Mouse (Mus musculus): ENCODE measurements at regions not wholly inside any gene's neighbourhood (a gene's known extent, or its start where the extent isn't known, plus 50 kb on each side); places are given as distances from the start of the nearest gene placed in this dataset.

DNA sequence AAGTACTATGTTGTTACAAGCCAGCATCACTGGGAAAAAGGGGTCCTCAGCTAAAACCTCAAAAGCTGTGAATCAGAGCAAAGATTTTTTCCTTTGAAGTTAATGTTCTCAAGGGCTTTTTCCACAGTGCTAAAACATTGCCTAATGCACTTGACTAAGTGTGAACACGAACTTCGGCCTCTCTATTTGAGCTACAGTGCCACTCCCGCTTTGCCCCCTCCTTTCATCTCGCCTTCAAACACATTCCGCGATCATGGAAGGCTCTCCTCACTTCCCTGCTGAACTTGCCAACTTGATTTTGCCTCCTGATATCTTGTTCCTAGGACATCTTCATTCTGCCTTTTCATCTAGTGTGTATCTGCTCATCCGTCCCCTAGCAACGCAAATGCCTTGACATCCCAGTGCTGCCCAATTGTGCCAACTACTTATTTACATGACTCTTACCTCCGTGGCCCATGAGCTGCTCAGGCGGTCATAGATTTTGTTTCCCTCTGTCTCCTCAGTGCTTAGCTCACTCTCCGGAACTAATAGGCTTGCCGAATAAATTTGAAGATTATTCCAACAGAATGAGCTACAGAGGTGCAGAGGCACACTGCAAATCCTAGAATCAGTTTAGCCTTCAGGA, 116.6 kb upstream of the Kcnip4 start:
- Histone ChIP-seq H3K36me3 (ENCODE audit: control insufficient read depth in 1 of 2, insufficient read depth in 2 of 2, low read length in 2 of 2) (no peaks in the 10 kb centered on the region), H3K4me1 (ENCODE audit: control insufficient read depth in 1 of 2, insufficient read depth in 2 of 2, low read length in 2 of 2) (no peaks in the 10 kb centered on the region), H3K79me2 (ENCODE audit: control insufficient read depth, insufficient read depth, low read length, poor library complexity) (no peaks in the 10 kb centered on the region), H3K27me3 (ENCODE audit: control insufficient read depth in 1 of 2, insufficient read depth in 2 of 2, low read length in 2 of 2) (no peaks in the 10 kb centered on the region), H3K9ac (ENCODE audit: control insufficient read depth, low read depth, low read length, poor library complexity, severe bottlenecking) (no peak overlapping the region), H3K9me3 (replicated peaks; ENCODE audit: insufficient read depth, low read length) (no peaks in the 10 kb centered on the region), H3K27ac (ENCODE audit: control insufficient read depth, low read depth, low read length) (no peak overlapping the region), H3K4me3 (ENCODE audit: control insufficient read depth in 1 of 2, insufficient read depth in 1 of 2, low read depth in 2 of 2, low read length in 2 of 2) (no peak overlapping the region)
- TF ChIP-seq ZKSCAN1 (IDR thresholded peaks at IDR 0.05; ENCODE audit: low read depth, low read length) (no peak), RCOR1 (IDR thresholded peaks at IDR 0.05; ENCODE audit: low read depth, low read length) (no peak), UBTF (IDR thresholded peaks at IDR 0.05; ENCODE audit: borderline replicate concordance, insufficient read depth, low read depth, low read length) (no peak), NRF1 (IDR thresholded peaks at IDR 0.05; ENCODE audit: insufficient read depth, low read depth, low read length, poor library complexity, severe bottlenecking) (no peak)
- no peak for DNase-seq (ENCODE audit: low read depth, low spot score)

DNA sequence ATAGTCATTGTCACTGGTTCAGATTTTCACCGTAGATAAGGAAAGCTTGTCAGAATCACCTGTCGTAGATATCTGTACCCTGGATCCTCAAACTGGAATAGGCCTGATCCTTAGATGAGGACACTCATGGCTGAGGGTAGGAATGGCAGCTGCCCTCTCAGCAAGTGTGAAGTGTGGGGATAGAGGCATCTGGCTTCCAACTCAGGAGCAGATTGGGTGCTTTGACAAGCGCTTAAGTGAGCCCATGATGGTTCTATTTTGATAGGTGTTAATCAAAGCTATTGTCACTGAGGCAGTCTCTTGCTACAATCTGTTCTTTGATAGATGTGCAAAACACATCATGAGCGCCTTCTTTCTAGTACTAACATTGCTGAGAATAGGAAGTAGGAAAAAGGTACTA, 114.9 kb upstream of the Kcnip4 start:
- Histone ChIP-seq H3K36me3 (ENCODE audit: control insufficient read depth in 1 of 2, insufficient read depth in 2 of 2, low read length in 2 of 2) (no peaks in the 10 kb centered on the region), H3K4me3 (ENCODE audit: control insufficient read depth in 1 of 2, insufficient read depth in 1 of 2, low read depth in 2 of 2, low read length in 2 of 2) (no peak overlapping the region), H3K9me3 (replicated peaks; ENCODE audit: insufficient read depth, low read length) (no peaks in the 10 kb centered on the region), H3K27ac (ENCODE audit: control insufficient read depth, low read depth, low read length) (no peak overlapping the region), H3K9ac (ENCODE audit: control insufficient read depth, low read depth, low read length, poor library complexity, severe bottlenecking) (no peak overlapping the region), H3K4me1 (ENCODE audit: control insufficient read depth in 1 of 2, insufficient read depth in 2 of 2, low read length in 2 of 2) (no peaks in the 10 kb centered on the region), H3K27me3 (ENCODE audit: control insufficient read depth in 1 of 2, insufficient read depth in 2 of 2, low read length in 2 of 2) (no peaks in the 10 kb centered on the region), H3K79me2 (ENCODE audit: control insufficient read depth, insufficient read depth, low read length, poor library complexity) (no peaks in the 10 kb centered on the region)
- TF ChIP-seq ZKSCAN1 (IDR thresholded peaks at IDR 0.05; ENCODE audit: low read depth, low read length): no peak
- TF ChIP-seq SMC3 (IDR thresholded peaks at IDR 0.05; ENCODE audit: low read depth, low read length): no peak
- no peak for TF ChIP-seq RAD21 (IDR thresholded peaks at IDR 0.05; ENCODE audit: low read depth, low read length)
- TF ChIP-seq TAL1 (IDR thresholded peaks at IDR 0.05; ENCODE audit: low read length): no peak
- TF ChIP-seq ZMIZ1 (IDR thresholded peaks at IDR 0.05; ENCODE audit: low read depth, low read length): no peak
- no peak for TF ChIP-seq TBP (IDR thresholded peaks at IDR 0.05; ENCODE audit: low read depth, low read length)
- TF ChIP-seq USF1 (IDR thresholded peaks at IDR 0.05; ENCODE audit: low read depth, low read length): no peak
- no peak for TF ChIP-seq ELF1 (IDR thresholded peaks at IDR 0.05; ENCODE audit: low read depth, low read length)
- no peak for TF ChIP-seq POLR2AphosphoS2 (IDR thresholded peaks at IDR 0.05; ENCODE audit: low read length)
- TF ChIP-seq ZNF384 (IDR thresholded peaks at IDR 0.05; ENCODE audit: low read depth, low read length): no peak
- DNase-seq (ENCODE audit: low read depth, low spot score): no peak

DNA sequence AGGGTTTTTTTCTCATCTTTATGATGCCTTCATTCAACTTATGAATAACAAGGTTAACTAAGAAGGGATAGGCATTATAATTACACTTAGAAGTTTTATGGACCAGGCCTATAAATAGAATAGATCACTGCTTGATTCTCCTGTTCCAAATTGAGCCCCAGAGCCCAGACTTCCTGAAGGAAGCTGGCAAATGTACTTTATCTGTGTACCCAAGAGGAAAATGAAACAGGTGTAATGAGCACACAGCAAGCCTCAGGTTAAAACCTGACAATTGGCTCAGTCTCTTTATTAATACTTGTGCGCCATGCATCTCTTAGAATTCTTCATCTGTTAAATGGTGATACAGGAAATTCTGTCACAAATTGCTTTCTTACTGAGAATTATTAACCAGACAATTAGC, 95.4 kb upstream of the Kcnip4 start:
- TF ChIP-seq TCF12 (IDR thresholded peaks at IDR 0.05; ENCODE audit: low read depth, low read length): no peak
- no peak for TF ChIP-seq POLR2AphosphoS5 (IDR thresholded peaks at IDR 0.05; ENCODE audit: borderline replicate concordance, low read depth, low read length)
- no peak for TF ChIP-seq POLR2A (IDR thresholded peaks at IDR 0.05; ENCODE audit: control insufficient read depth in 1 of 2, insufficient read depth in 1 of 2, low read depth in 1 of 2, low read length in 2 of 2, poor library complexity in 1 of 2)
- TF ChIP-seq USF1 (IDR thresholded peaks at IDR 0.05; ENCODE audit: low read depth, low read length): no peak
- TF ChIP-seq RCOR1 (IDR thresholded peaks at IDR 0.05; ENCODE audit: low read depth, low read length): no peak
- TF ChIP-seq CHD1 (IDR thresholded peaks at IDR 0.05; ENCODE audit: low read depth, low read length): no peak
- TF ChIP-seq E2F4 (IDR thresholded peaks at IDR 0.05; ENCODE audit: borderline replicate concordance, low read depth, low read length): no peak
- TF ChIP-seq JUND (IDR thresholded peaks at IDR 0.05; ENCODE audit: low read depth, low read length): no peak
- no peak for TF ChIP-seq MXI1 (IDR thresholded peaks at IDR 0.05; ENCODE audit: low read depth, low read length)
- no peak for TF ChIP-seq MEF2A (IDR thresholded peaks at IDR 0.05; ENCODE audit: extremely low read depth, insufficient replicate concordance, low read depth, low read length, poor library complexity, severe bottlenecking)
- no peaks in the 10 kb centered on the region for H3K27me3 ChIP-seq (ENCODE audit: control insufficient read depth in 1 of 2, insufficient read depth in 2 of 2, low read length in 2 of 2)
- DNase-seq (ENCODE audit: low read depth, low spot score): no peak
- no peaks in the 10 kb centered on the region for H3K9me3 ChIP-seq (replicated peaks; ENCODE audit: insufficient read depth, low read length)
- H3K79me2 ChIP-seq (ENCODE audit: control insufficient read depth, insufficient read depth, low read length, poor library complexity): no peaks in the 10 kb centered on the region
- no peak overlapping the region for H3K9ac ChIP-seq (ENCODE audit: control insufficient read depth, low read depth, low read length, poor library complexity, severe bottlenecking)
- no peak overlapping the region for H3K27ac ChIP-seq (ENCODE audit: control insufficient read depth, low read depth, low read length)
- no peaks in the 10 kb centered on the region for H3K36me3 ChIP-seq (ENCODE audit: control insufficient read depth in 1 of 2, insufficient read depth in 2 of 2, low read length in 2 of 2)
- no peak overlapping the region for H3K4me3 ChIP-seq (ENCODE audit: control insufficient read depth in 1 of 2, insufficient read depth in 1 of 2, low read depth in 2 of 2, low read length in 2 of 2)
- H3K4me1 ChIP-seq (ENCODE audit: control insufficient read depth in 1 of 2, insufficient read depth in 2 of 2, low read length in 2 of 2): no peaks in the 10 kb centered on the region

Data from MEL (cell line).